Mouse (Mus musculus): ENCODE measurements at regions not wholly inside any gene's neighbourhood (a gene's known extent, or its start where the extent isn't known, plus 50 kb on each side); places are given as distances from the start of the nearest gene placed in this dataset.

- no peaks in the 10 kb centered on the region for H3K4me1 ChIP-seq (ENCODE audit: control insufficient read depth, insufficient read depth, low read length)
- H3K4me2 ChIP-seq: no peak overlapping the region
- no peak overlapping the region for H3K9ac ChIP-seq (ENCODE audit: low read length)
- H3K36me3 ChIP-seq (ENCODE audit: control insufficient read depth, insufficient read depth, low read length): no peaks in the 10 kb centered on the region
- H3K4me3 ChIP-seq (ENCODE audit: low read depth, low read length): no peak overlapping the region
- ATAC-seq (ENCODE audit: low FRiP score) (no peak), DNase-seq (ENCODE audit: low spot score, missing footprints) (peak; percentile 75)
- H3K9me3 ChIP-seq (ENCODE audit: control insufficient read depth, low read length): no peaks in the 10 kb centered on the region
- WGBS: 85% methylated on average over 2 of the region's 2 CpGs
- no peaks in the 10 kb centered on the region for H3K27me3 ChIP-seq (ENCODE audit: control insufficient read depth, insufficient read depth, low read length)
- no peak overlapping the region for H3K27ac ChIP-seq (ENCODE audit: low read depth, low read length)
Measured at GRCm38 (mm10) chr17:16101548-16101947, 270.7 kb upstream of the Rgmb start.

- Histone ChIP-seq H3K4me1 (ENCODE audit: control insufficient read depth, insufficient read depth, low read length) (peaks cover 4% of the 10 kb centered on the region; the same call in 1 of the 2 replicates), H3K4me2 (no peak overlapping the region), H3K9ac (ENCODE audit: low read length) (no peak overlapping the region), H3K27me3 (ENCODE audit: control insufficient read depth, insufficient read depth, low read length) (no peaks in the 10 kb centered on the region), H3K9me3 (ENCODE audit: control insufficient read depth, low read length) (no peaks in the 10 kb centered on the region), H3K27ac (ENCODE audit: low read depth, low read length) (no peak overlapping the region), H3K4me3 (ENCODE audit: low read depth, low read length) (no peak overlapping the region), H3K36me3 (ENCODE audit: control insufficient read depth, insufficient read depth, low read length) (no peaks in the 10 kb centered on the region)
- DNase-seq (ENCODE audit: low spot score, missing footprints) (peak; percentile 14), ATAC-seq (ENCODE audit: low FRiP score) (no peak)
- 85% methylated on average over 4 of the region's 4 CpGs for WGBS
Measured at GRCm38 (mm10) chr17:16092952-16093351, 262.1 kb upstream of the Rgmb start.

- peaks cover 4% of the 10 kb centered on the region; the same call in 1 of the 2 replicates for H3K4me1 ChIP-seq (ENCODE audit: control insufficient read depth, insufficient read depth, low read length)
- peak overlapping the region; percentile 78 for H3K27ac ChIP-seq (ENCODE audit: low read depth, low read length)
- H3K27me3 ChIP-seq (ENCODE audit: control insufficient read depth, insufficient read depth, low read length): no peaks in the 10 kb centered on the region
- no peaks in the 10 kb centered on the region for H3K36me3 ChIP-seq (ENCODE audit: control insufficient read depth, insufficient read depth, low read length)
- H3K9ac ChIP-seq (ENCODE audit: low read length): no peak overlapping the region
- H3K4me2 ChIP-seq: no peak overlapping the region
- no peak overlapping the region for H3K4me3 ChIP-seq (ENCODE audit: low read depth, low read length)
- peak; percentile 80 for ATAC-seq (ENCODE audit: low FRiP score)
- 65% methylated on average over 8 of the region's 8 CpGs for WGBS
- peak; percentile 84 for DNase-seq (ENCODE audit: low spot score, missing footprints)
- H3K9me3 ChIP-seq (ENCODE audit: control insufficient read depth, low read length): no peaks in the 10 kb centered on the region
Measured at GRCm38 (mm10) chr17:16089619-16090280, 258.9 kb upstream of the Rgmb start.

GRCm38 (mm10) chr17:16088879-16089618 lies 258.2 kb upstream of the Rgmb start:
- peaks cover 4% of the 10 kb centered on the region; the same call in 1 of the 2 replicates for H3K4me1 ChIP-seq (ENCODE audit: control insufficient read depth, insufficient read depth, low read length)
- H3K4me2 ChIP-seq: peak overlapping the region; percentile 8; the same call in 1 of the 2 replicates
- no peak overlapping the region for H3K4me3 ChIP-seq (ENCODE audit: low read depth, low read length)
- no peaks in the 10 kb centered on the region for H3K36me3 ChIP-seq (ENCODE audit: control insufficient read depth, insufficient read depth, low read length)
- DNase-seq (ENCODE audit: low spot score, missing footprints) (peak; percentile 92), ATAC-seq (ENCODE audit: low FRiP score) (peak; percentile 99)
- H3K9me3 ChIP-seq (ENCODE audit: control insufficient read depth, low read length): no peaks in the 10 kb centered on the region
- H3K27me3 ChIP-seq (ENCODE audit: control insufficient read depth, insufficient read depth, low read length): no peaks in the 10 kb centered on the region
- H3K9ac ChIP-seq (ENCODE audit: low read length): no peak overlapping the region; the same call in 1 of the 2 replicates
- WGBS: 33% methylated on average over 5 of the region's 5 CpGs
- peak overlapping the region; percentile 68 for H3K27ac ChIP-seq (ENCODE audit: low read depth, low read length)

- H3K27ac ChIP-seq (ENCODE audit: low read depth, low read length): no peak overlapping the region
- H3K9me3 ChIP-seq (ENCODE audit: control insufficient read depth, low read length): no peaks in the 10 kb centered on the region
- no peak overlapping the region for H3K4me3 ChIP-seq (ENCODE audit: low read depth, low read length)
- ATAC-seq (ENCODE audit: low FRiP score) (no peak), DNase-seq (ENCODE audit: low spot score, missing footprints) (no peak)
- no peak overlapping the region for H3K4me2 ChIP-seq
- H3K36me3 ChIP-seq (ENCODE audit: control insufficient read depth, insufficient read depth, low read length): no peaks in the 10 kb centered on the region
- H3K4me1 ChIP-seq (ENCODE audit: control insufficient read depth, insufficient read depth, low read length): peaks cover 4% of the 10 kb centered on the region; the same call in 1 of the 2 replicates
- 85% methylated on average over 2 of the region's 2 CpGs for WGBS
- H3K27me3 ChIP-seq (ENCODE audit: control insufficient read depth, insufficient read depth, low read length): no peaks in the 10 kb centered on the region
- no peak overlapping the region for H3K9ac ChIP-seq (ENCODE audit: low read length)
Measured at GRCm38 (mm10) chr17:16087046-16087445, 256.2 kb upstream of the Rgmb start.

GRCm38 (mm10) chr17:16082842-16083241 lies 252.0 kb upstream of the Rgmb start:
- Histone ChIP-seq H3K27ac (ENCODE audit: low read depth, low read length) (no peak overlapping the region), H3K9ac (ENCODE audit: low read length) (no peak overlapping the region), H3K4me1 (ENCODE audit: control insufficient read depth, insufficient read depth, low read length) (no peaks in the 10 kb centered on the region), H3K27me3 (ENCODE audit: control insufficient read depth, insufficient read depth, low read length) (no peaks in the 10 kb centered on the region), H3K36me3 (ENCODE audit: control insufficient read depth, insufficient read depth, low read length) (no peaks in the 10 kb centered on the region), H3K4me2 (no peak overlapping the region), H3K9me3 (ENCODE audit: control insufficient read depth, low read length) (no peaks in the 10 kb centered on the region), H3K4me3 (ENCODE audit: low read depth, low read length) (no peak overlapping the region)
- ATAC-seq (ENCODE audit: low FRiP score) (no peak), DNase-seq (ENCODE audit: low spot score, missing footprints) (no peak)
- WGBS: 82% methylated on average over 3 of the region's 3 CpGs

GRCm38 (mm10) chr17:16078549-16078948 lies 247.7 kb upstream of the Rgmb start:
- WGBS: 83% methylated on average over 3 of the region's 3 CpGs
- Histone ChIP-seq H3K36me3 (ENCODE audit: control insufficient read depth, insufficient read depth, low read length) (no peaks in the 10 kb centered on the region), H3K27ac (ENCODE audit: low read depth, low read length) (no peak overlapping the region), H3K9ac (ENCODE audit: low read length) (no peak overlapping the region), H3K4me1 (ENCODE audit: control insufficient read depth, insufficient read depth, low read length) (no peaks in the 10 kb centered on the region), H3K27me3 (ENCODE audit: control insufficient read depth, insufficient read depth, low read length) (no peaks in the 10 kb centered on the region), H3K4me2 (no peak overlapping the region), H3K4me3 (ENCODE audit: low read depth, low read length) (no peak overlapping the region), H3K9me3 (ENCODE audit: control insufficient read depth, low read length) (no peaks in the 10 kb centered on the region)
- DNase-seq (ENCODE audit: low spot score, missing footprints) (no peak), ATAC-seq (ENCODE audit: low FRiP score) (no peak)

- Histone ChIP-seq H3K4me3 (ENCODE audit: low read depth, low read length) (no peak overlapping the region), H3K4me1 (ENCODE audit: control insufficient read depth, insufficient read depth, low read length) (no peaks in the 10 kb centered on the region), H3K9ac (ENCODE audit: low read length) (no peak overlapping the region), H3K4me2 (no peak overlapping the region), H3K9me3 (ENCODE audit: control insufficient read depth, low read length) (no peaks in the 10 kb centered on the region), H3K27ac (ENCODE audit: low read depth, low read length) (no peak overlapping the region), H3K36me3 (ENCODE audit: control insufficient read depth, insufficient read depth, low read length) (no peaks in the 10 kb centered on the region), H3K27me3 (ENCODE audit: control insufficient read depth, insufficient read depth, low read length) (no peaks in the 10 kb centered on the region)
- peak; percentile 69 for DNase-seq (ENCODE audit: low spot score, missing footprints)
- 66% methylated on average over 1 of the region's 1 CpGs for WGBS
- no peak for ATAC-seq (ENCODE audit: low FRiP score)
Measured at GRCm38 (mm10) chr17:16069334-16069733, 238.5 kb upstream of the Rgmb start.

- peak; percentile 8 for DNase-seq (ENCODE audit: low spot score, missing footprints)
Measured at GRCm38 (mm10) chr17:16067858-16068257, 237.0 kb upstream of the Rgmb start.

More at GRCm38 (mm10) chr17:16067858-16068257, 237.0 kb upstream of the Rgmb start:
- Histone ChIP-seq H3K9ac (ENCODE audit: low read length) (no peak overlapping the region), H3K9me3 (ENCODE audit: control insufficient read depth, low read length) (no peaks in the 10 kb centered on the region), H3K4me2 (no peak overlapping the region), H3K36me3 (ENCODE audit: control insufficient read depth, insufficient read depth, low read length) (no peaks in the 10 kb centered on the region), H3K27me3 (ENCODE audit: control insufficient read depth, insufficient read depth, low read length) (no peaks in the 10 kb centered on the region), H3K4me3 (ENCODE audit: low read depth, low read length) (no peak overlapping the region), H3K4me1 (ENCODE audit: control insufficient read depth, insufficient read depth, low read length) (no peaks in the 10 kb centered on the region), H3K27ac (ENCODE audit: low read depth, low read length) (no peak overlapping the region)
- WGBS: 93% methylated on average over 2 of the region's 2 CpGs
- ATAC-seq (ENCODE audit: low FRiP score): no peak
